Mouse (Mus musculus): ENCODE measurements around the gene Nkap.
"Not testable (repeated sequence)": the region's sequence is repeated elsewhere in the genome, so short reads cannot be mapped to it uniquely, and the experiment has no call there.

Gene Nkap

DNA sequence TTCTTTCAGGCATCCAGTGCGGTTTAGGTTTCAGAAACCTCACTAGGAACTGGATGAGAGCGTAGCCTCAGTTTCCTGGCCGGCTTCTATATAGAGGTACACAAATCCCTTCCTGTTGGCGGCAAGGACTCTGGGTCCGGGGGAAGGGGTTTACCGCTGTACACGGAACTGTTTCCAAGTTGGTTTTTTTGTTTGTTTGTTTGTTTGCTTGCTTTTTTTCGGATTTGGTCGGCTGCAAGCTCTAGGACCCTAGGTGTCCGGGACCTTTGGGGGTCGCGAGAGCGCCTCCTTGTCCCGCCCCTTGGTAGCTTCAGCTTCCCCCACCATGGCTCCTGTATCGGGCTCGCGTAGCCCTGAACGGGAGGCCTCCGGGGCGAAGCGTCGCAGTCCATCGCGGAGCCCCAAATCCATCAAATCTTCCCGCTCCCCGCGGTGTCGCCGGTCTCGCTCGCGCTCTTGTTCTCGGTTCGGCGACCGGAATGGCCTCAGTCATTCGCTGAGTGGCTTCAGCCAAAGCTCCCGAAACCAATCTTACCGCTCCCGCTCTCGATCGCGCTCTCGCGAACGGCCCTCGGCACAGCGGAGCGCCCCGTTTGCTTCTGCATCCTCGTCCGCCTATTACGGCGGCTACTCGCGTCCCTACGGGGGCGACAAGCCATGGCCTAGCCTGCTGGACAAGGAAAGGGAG lies at the start of gene Nkap:
Nkap (plus strand) TSS at position 125 of the 688 bp plus-strand sequence.
- DNase-seq (ENCODE audit: low spot score in 2 of 2): peak; percentile 40 to 46

DNA sequence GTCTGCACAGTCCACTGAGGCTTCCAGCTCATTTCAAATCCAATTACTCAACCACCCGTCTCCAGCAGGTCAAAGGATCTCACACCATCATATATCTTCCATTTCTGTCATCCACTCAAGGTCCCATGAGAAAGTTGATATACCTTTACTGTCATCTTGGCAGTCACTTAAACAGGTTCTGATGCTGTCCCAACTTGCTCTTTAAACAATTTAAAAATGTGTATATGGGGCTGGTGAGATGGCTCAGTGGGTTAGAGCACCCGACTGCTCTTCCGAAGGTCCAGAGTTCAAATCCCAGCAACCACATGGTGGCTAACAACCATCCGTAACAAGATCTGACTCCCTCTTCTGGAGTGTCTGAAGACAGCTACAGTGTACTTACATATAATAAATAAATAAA lies 46.2 kb upstream of the Nkap start:
- not testable (repeated sequence) for DNase-seq (ENCODE audit: low spot score in 2 of 2)

DNA sequence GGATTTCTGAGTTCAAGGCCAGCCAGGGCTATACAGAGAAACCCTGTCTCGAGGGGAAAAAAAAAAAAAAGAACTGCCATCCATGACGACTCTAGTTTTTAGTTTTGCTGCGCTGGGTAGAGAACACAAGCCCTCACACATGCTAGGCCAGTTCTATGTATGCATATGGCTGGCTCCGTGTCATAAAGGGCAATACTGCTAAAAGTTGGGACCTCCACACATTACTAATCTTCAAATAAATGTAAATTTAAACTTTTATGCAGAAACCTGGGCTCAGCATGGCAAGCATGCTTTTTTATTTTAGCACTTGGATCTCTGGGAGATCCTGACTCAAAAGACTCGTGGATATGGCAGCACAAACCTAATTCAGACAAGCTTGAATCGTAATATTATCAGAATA lies 45.4 kb upstream of the Nkap start:
- no peak for DNase-seq (ENCODE audit: low spot score in 2 of 2)

DNA sequence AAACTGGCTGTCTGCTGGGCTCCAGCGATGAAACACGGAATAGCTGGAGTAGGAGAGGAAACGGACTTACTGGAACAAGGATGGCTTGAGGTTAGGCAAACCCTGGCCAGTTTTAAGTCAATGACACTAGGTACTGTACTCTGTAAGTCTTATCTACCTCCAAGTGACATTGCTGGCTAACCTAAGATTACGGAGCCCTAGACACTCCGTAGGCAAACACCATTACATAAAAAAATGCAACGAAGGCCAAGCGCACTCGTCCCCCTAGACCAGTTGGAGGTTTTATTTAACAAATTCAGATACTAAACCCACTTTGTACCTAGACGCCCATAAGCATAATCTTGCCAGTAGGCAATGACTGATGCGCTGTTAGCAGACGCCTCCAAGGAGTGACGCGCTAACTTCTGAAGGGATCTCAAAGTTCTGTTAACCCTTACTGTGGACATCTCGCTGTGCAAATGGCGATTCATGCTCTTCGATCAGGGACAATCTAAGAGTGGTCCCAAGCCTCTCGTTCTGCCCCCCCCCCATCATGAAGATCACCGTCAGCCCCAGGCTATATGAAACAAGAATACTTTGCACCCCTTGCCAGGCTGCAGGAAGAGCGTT lies 42.2 kb upstream of the Nkap start:
- DNase-seq (ENCODE audit: low spot score in 2 of 2): no peak

DNA sequence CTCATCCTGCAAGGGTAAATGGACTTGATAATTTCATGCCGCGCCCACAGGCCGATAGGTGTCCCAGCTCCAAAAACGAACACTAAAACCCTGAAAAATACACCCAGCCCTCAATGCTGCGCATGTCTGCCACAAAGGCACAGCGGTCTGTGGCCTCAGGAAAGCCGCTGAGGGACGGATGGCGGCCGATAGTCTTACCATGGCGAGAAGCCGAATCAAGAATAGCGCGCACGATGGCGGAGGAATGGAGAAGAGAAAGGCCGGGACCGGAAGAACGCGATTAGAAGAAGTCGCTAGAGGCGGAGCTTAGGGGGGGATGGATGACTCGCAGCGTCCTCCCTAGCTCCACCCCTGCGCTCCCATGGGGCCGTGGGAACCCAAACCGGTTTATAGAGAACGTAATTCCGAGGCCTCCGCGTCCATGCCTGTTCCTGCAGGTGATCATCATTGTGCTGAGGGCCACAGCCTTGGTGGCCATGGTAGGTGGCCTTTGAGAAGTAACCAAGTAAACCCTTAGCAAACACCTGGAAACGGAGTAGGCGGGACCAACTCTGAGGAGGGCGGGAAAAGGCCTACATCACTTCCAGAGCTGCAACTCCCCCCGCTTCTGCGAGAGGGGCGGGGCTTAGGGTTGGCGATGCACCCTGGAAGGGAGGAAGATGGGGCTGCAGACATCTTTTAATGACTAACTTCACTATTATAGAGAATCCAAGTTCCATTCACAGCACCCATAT lies 41.5 kb upstream of the Nkap start, which contains the start of gene Rpl39:
Rpl39 (minus strand) TSS at position 476 of the 734 bp plus-strand sequence.
- peak; percentile 77 to 80 for DNase-seq (ENCODE audit: low spot score in 2 of 2)

DNA sequence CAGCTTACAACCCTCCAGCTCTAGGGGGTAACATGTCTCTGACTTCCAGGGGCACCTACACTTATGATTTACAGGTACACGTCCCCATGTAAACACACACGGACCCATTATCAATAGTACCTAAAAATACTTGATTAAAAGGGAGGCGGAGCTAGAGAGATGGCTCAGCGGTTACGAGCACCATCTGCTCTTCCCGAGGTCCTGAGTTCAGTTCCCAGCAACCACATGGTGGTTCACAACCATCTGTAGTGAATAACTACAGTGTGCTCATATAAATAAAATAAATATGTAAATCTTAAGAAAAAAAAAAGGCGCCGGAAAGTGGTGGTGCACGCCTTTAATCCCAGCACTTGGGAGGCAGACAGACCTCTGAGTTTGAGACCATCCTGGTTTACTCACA lies 40.9 kb upstream of the Nkap start:
- DNase-seq (ENCODE audit: low spot score in 2 of 2): no peak

DNA sequence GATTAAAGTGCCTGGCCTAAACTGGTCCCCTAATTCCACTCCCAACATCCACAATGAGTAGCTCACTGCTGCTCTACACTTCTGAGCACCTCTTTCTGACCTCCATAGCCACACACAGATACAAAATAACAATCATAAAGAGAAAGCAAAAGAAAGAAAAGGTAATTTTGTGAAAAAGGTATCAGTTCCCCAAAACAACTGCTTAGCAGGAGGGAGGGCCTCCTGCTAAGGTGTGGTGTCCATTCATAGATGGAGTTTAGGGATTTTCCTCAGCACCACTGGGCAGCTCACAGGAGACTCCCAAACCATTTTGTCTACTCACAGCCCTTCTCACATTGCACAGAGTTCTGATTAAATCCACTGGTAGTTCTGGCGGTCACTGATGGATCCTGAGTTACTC lies 37.8 kb upstream of the Nkap start:
- DNase-seq (ENCODE audit: low spot score in 2 of 2): no peak

DNA sequence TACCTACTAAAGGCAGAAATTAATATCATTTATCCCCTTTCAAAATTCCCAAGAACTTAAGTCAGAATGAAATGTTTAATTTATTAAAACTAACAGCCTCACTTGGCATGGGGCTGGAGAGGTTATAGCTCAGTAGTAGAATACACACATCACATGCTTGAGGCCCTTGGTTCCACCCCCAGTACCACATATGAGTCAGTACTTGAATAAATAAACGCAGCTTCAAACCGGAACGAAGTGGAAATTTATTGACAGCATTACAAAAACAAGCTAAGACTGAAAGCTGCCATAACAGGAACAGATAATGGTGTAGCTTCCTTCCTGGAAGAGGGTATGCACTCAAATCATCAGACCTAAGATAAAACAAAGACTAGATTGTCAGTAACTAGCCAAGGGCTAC lies 35.1 kb upstream of the Nkap start:
- DNase-seq (ENCODE audit: low spot score in 2 of 2): no peak

DNA sequence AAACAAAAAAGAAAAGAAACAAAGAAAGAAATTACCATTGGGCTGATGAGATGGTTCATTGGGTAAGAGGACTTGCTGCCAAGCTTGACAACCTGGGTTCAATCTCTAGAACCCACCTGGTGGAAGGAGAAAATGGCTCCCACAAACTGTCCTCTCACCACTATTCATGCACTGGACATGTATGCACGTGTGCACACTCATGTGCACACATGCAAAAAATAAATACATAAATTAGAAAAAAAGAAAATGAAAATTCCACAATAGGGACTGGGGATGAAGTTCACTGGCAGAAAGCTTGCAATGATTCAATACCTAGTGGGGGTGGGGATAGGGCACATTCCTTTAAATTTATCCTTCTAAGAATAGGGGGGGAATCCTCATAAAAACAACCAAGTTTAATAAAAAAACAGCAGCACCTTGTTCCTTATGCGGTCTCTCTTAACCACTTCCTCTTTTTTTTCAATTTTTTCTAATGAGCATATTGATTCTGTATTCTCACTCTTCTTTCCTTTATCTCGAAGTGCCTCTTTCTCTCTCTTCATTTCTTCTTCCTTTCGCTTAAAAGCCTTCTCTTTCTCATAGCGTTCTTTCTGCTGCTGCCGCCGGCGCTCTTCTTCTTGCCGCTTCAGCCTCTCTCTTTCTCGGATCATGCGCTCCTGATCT lies 31.4 kb upstream of the Nkap start:
- DNase-seq (ENCODE audit: low spot score in 2 of 2): no peak

DNA sequence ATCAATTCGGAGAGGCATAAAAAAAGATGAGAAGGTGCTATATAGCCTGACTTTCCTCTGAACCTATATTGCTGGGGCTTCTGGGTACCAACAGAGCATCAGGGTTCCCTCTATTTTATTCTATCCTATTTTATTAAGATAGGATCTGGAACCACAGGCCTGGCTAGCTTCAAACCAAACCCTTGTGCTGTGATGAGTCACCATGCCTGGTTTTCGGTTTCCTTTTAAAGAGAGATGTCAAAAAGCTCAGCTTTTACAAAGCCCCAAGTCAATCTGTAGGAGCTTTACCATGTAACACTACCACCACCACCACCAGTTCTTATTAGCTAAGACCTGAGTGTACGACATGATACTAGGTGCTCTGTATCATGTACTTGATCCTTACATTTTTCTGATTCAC lies 27.9 kb upstream of the Nkap start:
- DNase-seq (ENCODE audit: low spot score in 2 of 2): no peak

DNA sequence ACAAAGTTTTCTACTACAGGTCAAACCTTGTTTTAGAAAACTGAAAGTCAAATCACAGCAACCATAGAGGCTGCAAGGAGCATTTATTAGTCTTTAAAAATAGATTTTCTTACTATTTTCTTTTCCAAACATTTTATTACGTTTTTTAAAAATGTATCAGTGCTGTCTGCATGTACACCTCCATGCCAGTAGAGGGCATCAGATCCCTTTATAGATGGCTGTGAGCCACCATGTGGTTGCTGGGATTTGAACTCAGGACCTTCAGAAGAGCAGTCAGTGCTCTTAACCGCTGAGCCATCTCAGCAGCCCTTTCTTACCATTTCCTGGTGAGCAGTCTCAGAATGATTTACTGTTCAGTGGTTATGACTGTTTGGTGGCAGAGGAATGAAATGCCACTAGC lies 22.8 kb upstream of the Nkap start:
- no peak for DNase-seq (ENCODE audit: low spot score in 2 of 2)

DNA sequence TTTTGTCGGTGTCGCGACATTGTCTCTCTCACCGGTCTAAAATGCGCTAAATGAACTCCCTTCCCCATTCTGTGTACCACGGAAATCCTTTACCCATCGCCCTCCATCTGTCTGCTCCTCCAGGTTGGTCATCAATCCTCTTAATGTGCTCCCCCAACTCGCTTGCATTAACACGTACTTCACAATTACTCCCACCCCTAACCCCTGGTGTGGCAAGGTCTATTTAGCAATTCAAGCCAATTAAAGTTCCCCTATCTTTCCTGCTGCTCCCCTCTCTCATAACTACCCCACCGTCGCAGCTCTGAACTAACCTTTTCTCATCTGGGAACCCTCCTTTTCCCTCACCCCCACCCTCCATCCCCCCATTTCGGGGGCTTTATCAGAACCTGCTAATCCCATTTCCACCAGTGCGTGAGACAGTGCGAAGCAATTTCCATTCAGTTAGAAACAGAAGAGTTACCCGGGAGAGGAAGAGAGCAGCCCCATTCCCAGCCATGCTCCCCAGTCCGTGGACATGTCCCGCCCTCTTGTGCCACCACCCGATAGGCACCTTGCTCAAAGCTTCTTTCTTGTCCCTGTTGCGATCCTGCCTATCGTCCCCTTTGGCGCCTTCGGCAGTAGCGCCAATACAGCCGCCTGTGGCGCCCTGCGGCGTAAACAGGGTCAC lies 16.9 kb upstream of the Nkap start:
- DNase-seq (ENCODE audit: low spot score in 2 of 2): no peak

DNA sequence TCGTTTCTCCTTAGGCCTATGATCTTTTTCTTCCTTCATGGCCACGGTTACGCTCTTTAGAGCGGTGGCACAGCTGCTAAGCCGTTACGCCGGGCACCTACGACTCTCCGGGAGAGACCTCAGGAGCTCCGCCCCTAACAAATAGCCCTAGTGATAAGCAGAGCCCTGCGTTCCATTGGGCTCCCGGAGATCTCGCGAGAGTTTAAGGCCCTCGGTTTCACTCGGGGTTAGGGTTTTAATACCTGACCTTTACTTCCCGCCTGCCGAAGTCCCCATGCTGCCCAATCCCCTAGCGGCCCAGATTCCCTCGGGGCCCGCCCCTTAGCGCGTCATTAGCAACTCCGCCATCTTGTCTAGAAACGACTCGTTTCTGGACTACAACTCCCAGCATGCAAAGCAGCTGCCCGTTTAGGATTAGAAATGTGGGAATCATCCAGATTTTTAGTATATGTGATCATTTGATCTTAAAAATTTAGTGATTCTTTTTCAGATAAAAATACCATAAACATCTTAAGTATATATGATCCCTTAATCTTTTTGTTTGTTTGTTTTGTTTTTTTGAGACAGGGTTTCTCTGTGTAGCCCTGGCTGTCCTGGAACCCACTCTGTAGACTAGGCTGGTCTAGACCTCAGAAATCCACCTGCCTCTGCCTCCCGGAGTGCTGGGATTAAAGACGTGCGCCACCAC lies 16.3 kb upstream of the Nkap start, which contains the start of gene Upf3b:
Upf3b (minus strand) TSS at position 130 of the 688 bp plus-strand sequence.
- peak; percentile 82 to 90 for DNase-seq (ENCODE audit: low spot score in 2 of 2)

DNA sequence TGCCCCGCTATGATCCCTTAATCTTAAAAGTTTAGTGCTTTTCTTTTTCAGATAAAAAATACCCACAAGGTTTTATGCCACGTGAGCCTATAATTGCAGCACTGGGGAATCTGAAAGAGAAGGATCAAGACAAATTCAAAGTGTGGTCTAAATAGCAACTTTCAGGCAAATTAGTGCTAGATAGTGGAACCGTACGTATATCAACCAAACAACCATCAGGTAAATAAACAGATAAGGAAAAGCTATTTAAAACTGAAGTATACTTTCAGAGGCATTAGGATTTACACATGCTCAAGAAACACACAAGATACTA lies 15.8 kb upstream of the Nkap start:
- DNase-seq (ENCODE audit: low spot score in 2 of 2): no peak

DNA sequence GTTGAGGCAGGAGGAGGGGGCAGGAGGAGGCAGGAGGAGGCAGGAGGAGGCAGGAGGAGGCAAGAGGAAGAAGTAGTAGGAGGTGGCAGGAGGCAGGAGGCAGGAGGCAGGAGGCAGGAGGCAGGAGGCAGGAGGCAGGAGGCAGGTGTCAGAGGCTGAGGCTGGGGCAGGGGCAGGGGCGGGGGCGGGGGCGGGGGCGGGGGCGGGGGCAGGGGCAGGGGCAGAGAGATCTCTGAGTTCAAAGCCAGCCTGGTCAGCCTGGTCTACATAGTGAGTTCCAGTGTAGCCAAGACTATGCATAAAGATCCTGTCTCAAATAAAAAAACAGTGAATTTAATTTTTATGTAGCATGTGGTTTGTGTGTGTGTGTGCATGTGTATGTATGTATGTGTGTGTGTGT lies 9.5 kb upstream of the Nkap start:
- DNase-seq (ENCODE audit: low spot score in 2 of 2): no peak

DNA sequence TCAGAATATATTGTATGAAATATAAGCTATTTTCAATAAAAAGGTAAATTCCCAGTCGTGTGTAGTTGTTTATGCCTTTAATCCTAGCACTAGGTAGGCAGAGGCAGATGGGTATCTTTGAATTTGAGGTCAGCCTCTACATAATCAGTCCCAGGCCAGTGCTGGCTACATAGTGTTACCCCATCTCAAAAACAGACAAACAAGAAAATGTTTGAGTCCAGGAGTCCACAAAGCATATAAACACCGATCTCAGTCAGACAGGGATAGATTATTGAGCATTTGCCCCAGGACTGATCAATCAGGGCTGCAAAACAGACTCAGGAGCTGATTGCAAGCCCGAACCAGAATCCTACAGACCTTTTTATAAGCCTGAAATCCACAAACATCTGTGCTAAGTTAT lies 7.0 kb upstream of the Nkap start:
- DNase-seq (ENCODE audit: low spot score in 2 of 2): no peak

DNA sequence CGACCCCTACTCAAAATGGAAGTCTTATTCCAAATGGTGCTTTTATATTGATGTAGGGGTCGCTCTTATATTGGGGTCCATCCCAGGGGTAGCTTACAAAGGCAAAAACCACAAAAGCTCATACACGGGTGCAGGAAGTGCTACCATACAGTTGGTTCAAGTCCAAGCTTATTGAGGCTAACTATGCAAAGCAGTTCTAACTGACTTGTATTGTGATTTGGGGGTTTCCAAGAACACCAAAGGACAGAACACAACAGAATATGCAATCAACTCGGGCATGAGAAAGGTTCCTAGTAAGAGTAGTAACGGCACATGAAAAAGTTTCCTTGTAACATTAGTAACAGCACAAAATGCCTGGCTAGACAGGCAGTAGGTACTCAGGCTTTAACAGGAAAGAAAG lies 6.4 kb upstream of the Nkap start:
- DNase-seq (ENCODE audit: low spot score in 2 of 2): no peak

DNA sequence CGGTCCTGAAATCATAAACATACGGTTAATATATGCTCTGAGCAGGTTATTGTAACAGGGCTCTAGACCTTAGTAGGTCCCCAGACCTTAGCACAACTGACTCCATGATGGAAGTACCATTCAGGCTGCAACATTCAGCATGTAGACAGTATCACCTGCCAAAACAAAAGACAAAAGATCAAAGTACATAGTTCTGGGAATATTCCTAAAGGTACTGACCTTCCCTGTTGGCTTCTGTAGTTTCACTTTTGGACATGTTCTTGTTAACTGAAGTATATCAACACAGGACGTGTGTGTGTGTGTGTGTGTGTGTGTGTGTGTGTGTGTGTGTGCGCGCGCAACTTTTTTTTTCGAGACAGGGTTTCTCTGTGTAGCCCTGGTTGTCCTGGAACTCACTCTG lies 1.1 kb upstream of the Nkap start:
- no peak for DNase-seq (ENCODE audit: low spot score in 2 of 2)

DNA sequence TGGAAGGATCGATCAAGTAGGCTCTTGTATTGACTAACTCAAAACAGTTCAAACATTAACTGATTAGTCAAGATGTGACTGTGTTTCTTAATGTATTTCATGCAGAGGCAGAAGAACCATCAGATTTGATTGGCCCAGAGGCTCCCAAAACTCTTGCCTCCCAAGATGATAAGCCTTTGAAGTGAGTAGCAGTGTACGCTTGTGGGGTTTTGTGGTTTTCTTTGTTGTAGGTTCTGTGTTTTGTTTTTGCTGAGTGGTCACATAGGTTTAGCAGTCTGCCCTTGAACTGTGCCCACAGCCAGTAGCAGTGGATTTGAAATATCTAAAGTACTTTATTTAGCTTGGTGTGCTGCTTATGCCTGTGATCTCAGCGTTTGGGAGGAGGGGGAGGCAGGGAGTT lies 15.1 kb downstream of the Nkap start:
- DNase-seq (ENCODE audit: low spot score in 2 of 2): no peak

DNA sequence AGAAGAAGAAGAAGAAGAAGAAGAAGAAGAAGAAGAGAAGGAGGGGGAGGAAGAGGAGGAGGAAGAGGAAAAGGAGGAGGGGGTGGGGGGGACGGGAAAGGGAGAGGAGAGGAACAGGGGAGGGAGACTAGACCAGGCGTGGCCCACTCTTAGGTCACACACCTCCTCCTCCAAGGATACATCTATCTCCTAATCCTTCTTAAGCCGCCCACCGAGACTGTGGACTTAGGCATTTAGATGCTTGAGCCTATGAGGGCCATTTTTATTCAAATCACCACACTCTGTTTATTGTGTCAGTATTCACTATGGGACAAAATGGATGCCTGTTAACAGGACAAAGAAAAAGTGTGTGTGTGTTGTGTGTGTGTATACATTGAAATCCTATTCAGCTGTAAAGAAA lies 17.9 kb downstream of the Nkap start:
- not testable (repeated sequence) for DNase-seq (ENCODE audit: low spot score in 2 of 2)

DNA sequence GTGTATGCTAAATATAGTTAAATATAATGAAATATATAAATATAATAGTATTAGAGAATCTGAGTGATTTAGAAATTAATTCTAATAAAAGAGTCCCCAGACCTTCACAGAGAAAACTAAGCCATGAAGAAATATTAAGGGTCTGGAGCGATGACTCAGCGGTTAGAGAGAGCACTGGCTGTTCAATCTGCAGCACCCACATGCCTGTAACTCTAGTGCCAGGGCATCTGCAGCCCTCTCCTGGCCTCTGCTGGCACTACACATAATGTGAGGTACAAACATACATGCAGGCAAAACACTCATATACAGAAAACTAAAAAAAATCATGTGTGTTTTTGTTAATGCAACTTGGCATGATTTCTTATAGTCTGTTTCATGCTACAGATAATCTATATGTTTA lies 18.4 kb downstream of the Nkap start:
- no peak for DNase-seq (ENCODE audit: low spot score in 2 of 2)

All from frontal cortex, postnatal 14 days (tissue).